Mouse (Mus musculus): Measurements from ENCODE around the gene Zfp661.
A peak's percentile ranks its signal among the peaks of the same experiment; 100 is the strongest.
"Not testable (repeated sequence)": the region's sequence is repeated elsewhere in the genome, so short reads cannot be mapped to it uniquely, and the experiment has no call there.

The Zfp661 gene

GRCm38 (mm10) chr2:127586694-127587513, at the start of gene Zfp661, which contains the start of gene Mrps5:
Gene Zfp661 (minus strand): TSS chr2:127587094.
Gene Mrps5 (plus strand): TSS chr2:127587222.
- peak; percentile 90 for DNase-seq

GRCm38 (mm10) chr2:127635581-127635980, 48.7 kb upstream of the Zfp661 start:
- DNase-seq, result no peak

DNA sequence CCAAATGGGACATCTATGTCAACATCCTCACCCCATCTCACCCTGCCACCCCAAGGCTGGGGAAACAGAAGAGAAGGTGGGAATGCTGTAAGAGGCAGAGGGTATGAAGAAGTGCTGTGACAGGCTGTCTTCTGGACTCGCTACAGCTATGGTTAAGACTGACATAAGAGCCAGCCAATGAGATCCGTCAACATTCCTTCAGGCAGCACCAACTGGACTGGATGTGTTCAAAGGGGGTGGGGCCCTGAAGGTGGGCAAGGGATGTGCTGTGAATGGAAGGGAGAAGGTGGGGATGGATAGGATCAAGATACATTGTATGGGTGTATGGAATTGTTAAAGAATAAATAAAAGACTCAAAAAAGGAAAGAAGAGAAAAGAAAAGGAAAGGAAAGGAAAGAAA, 45.7 kb upstream of the Zfp661 start:
- no peak for DNase-seq

DNA sequence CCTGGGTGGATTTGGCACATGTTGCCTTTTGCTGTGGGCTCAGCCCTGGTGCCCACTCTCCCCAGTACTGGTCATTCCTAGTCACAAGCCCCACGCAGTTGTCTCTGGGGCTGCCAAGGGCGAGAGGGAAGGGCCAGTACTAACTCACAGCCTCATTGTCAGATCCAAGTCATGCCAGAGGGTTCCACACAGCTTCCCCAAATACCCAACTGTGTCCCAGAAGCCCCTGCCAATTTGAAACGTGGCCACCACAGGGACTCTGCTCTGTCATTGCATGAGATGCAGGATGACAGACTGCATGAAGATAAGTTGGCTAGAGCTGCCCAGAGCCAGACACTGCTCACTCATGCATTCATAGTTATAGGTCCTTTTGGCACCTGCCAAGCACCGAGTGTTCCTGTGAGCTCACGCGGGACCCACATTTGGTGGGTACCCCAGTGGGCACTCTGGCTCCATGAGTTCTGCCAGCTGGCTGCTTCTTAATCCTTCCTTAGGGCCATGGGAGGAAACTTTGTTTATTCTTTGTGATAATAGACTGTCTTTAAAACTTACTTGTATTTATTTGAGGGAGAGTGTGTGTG, 41.2 kb upstream of the Zfp661 start:
- no peak for DNase-seq

DNA sequence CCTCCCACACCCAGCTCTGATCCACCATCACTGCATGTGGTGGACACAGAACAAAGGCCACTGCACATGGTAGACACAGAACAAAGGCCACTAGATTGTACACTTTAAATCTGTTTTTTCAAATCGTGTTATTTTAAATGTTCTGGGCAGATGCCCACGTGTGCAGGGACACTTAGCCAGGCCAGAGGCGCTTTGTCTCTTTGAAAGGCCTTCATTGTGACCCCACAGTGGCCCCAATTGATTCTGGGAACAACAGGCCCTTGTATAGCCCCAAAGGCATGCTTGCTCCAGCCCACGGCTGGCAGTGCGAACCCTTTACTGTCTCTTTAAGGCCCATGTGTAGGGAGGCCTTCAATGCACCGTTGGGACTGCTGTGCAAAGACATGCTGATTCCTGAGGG, 40.5 kb upstream of the Zfp661 start:
- DNase-seq, result no peak

DNA sequence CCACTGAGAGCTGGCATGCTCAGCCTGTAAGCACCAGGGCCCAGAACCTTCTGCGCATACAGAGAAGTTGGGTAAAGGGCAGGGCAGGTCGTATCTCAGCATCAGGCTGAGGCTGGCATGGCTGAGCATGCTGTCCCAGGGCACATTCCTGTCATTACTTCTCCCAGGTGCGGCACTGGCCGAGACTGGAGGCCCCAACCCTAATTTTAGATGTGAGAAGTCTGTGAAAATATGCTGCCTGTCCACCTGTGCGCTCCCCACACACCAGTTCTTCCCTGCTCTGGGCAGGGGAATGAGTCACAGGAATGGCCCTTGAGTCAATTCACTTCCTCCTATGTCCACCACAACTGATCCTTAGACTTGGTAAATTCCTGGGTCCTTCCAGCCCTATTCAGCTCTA, 38.8 kb upstream of the Zfp661 start:
- DNase-seq, result peak; percentile 22

DNA sequence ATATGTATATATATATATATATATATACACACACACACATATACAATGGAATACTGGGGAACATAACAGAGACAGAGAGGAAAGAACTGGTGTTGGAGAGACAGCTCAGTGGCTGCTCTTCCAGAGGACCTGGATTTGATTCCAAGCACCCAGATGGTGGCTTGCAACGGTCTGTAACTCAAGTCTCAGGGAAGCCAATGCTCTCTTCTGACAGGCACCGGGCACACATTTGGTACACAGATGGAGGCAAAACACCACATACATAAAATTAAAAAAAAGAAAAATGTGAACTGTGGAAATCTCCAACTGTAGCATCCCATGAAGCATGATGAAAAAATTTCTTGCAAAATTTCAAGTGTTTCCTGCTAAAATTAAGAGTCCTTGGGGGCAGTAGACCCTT, 37.9 kb upstream of the Zfp661 start:
- no peak for DNase-seq

DNA sequence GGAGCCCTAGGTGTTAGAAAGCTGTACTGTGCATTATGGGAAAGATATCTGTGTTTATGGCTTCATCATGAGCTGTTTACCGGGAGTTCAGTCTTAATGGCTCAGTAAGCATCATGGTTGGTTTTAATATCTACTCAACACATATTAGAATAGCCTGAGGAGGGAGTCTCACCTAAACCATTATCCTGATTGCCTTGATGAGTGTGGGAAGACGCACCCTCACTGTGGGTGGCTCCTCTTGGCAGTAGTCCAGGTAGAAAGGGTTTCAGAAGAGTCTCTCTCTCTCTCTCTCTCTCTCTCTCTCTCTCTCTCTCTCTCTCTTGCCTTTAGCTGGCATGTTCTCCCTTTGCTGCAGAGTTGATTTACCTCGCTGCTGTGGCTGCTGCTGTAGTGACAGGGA, 35.2 kb upstream of the Zfp661 start:
- no peak for DNase-seq

GRCm38 (mm10) chr2:127619311-127619710, 32.4 kb upstream of the Zfp661 start:
- DNase-seq, result no peak

GRCm38 (mm10) chr2:127612288-127612687, 25.4 kb upstream of the Zfp661 start:
- DNase-seq, result no peak

DNA sequence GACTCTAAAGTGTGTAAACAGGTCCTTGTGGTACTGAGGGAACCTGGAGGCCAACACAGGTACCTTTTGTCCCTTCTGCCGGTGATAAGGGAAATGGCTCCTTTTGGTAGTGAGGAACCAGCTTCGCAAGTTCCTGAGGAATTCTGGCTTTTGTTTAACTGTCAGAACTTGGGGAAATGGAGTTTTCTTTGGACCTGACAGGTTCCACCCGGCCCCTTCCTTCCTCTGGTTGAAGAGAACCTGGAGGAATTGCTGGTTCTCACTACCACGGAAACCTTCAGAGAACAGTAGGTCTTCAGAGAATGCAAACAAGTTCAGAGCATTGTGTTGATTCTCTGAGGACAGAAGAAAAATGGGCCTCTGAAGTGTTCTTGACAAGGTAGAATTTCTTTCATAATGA, 24.5 kb upstream of the Zfp661 start:
- no peak for DNase-seq

DNA sequence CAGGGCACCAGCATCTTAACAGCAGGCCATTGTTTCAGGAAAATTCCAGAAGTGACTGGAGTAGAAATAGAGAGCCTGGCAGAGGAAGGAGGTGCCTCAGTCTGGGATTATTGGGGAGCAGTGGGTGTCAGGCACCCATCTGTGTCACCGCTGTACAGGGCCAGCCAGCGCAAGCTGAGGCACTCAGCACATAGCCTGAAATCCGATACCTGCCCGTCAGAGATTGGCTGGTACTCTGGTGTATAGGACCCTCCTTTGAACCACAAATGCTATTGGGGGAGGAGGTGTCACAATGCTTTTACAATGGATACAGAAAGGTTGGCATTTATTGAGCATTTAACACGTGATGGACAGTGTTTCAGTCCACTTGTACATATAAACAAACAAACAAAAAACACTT, 22.1 kb upstream of the Zfp661 start:
- no peak for DNase-seq

DNA sequence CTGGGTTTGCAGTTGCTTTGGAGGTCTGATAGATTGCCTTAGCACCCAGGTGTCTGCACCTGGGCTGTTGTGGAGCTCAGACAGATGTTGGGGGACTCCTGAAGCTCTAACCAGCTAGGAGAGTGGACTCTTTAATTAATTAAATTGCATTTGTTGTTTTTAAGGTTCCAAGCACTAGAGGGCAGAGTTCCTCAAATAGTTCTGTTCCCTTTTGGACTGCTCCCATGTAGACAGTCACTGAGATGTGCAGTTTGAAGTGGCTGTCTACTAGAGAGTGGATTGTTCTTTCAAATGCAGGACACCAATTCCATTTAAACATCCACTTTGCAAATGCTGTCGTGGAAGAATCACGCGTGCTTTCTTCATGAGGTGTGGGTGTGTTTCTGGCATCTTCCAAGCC, 21.3 kb upstream of the Zfp661 start:
- DNase-seq, result peak; percentile 53

- no peak for DNase-seq
Observed at GRCm38 (mm10) chr2:127605203-127605602, 18.3 kb upstream of the Zfp661 start.

GRCm38 (mm10) chr2:127603383-127603782, 16.5 kb upstream of the Zfp661 start:
- not testable (repeated sequence) for DNase-seq

GRCm38 (mm10) chr2:127590840-127591239, 3.9 kb upstream of the Zfp661 start:
- DNase-seq, result peak; percentile 16

- DNase-seq, result no peak
Observed at GRCm38 (mm10) chr2:127590204-127590603, 3.3 kb upstream of the Zfp661 start.

- no peak for DNase-seq
Observed at GRCm38 (mm10) chr2:127588897-127589296, 2.0 kb upstream of the Zfp661 start.

DNA sequence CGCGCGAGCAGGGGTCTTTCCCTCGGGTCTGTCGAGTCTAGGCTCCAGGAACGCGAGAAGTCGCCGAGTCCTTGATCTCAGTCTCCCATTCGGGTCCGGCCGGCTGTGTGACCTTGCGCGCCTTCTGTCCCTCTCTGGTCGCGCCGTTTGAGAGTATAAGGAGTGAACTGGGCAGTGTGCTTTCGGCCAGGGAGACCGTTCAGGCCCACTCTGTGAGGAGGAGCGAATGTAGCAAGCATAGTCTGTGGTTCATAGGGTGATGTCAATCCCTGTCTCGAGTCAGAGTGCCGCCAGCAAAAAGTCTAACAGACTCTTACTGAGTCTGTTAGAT, 585 bp upstream of the Zfp661 start:
- no peak for DNase-seq

- peak; percentile 94 for DNase-seq
Observed at GRCm38 (mm10) chr2:127584436-127584858, 2.4 kb downstream of the Zfp661 start.

DNA sequence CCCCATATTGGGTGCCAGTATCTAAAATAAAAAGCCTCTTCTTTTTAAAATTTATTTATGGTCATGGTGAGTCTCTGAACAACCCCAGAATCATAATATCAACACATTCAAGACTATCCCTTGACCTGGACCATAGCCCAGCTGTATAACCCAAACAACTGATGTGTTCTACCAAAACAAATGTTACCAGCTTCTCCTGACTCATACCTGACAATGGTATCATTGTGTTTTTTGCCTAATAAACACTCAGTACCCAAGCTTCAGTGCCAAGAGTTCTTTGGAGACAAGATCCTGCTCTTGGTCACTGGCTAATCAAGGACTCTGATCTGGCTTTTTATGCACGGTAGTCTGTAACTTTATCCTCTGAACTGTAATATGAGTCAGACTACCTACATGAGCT, 13.6 kb downstream of the Zfp661 start:
- no peak for DNase-seq

DNA sequence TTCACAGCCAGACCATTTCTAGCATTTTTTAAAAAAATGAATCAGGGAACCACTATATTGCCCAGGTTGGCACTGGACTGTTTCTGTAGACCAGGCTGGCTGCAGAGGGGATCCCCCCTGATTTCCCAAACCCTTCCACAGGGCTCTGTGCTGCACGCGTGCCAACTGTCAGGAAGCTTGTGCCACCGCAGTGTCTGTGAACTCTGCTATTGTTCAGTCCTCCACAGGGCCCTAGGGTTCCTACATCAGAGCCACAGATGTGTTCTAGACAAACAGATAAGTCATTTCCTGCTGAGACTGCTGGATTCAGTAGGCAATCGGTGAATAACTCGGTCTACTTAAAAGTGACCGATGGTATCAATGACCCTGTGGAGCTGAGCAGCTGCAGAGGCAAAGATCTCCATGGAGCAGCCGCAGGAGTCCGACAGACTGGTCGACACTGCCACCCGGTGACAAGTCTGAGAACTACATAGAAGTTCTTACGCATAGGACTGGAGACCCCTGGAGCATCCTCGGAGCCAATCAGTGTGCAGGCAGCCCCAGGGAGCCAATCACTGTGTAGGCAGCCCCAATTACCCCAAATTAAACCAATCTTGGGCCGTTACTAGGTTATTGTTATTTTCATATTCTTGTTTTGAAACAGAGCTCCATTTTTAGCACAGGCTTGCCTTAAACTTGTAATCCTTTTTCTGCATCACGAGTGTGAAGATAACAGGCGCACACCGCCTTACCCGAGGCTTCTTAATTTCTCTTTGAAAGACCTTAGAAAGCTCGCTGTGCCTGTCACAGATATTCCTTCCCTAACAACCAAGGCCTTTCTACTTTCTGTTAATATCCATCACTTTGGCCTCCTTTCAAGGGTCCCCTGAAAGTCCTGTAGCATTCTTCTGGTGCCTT, 27.6 kb downstream of the Zfp661 start:
- peak; percentile 92 for DNase-seq

- DNase-seq, result peak; percentile 18
Observed at GRCm38 (mm10) chr2:127551078-127551477, 35.8 kb downstream of the Zfp661 start.

GRCm38 (mm10) chr2:127550446-127550845, 36.4 kb downstream of the Zfp661 start:
- no peak for DNase-seq
